Mouse (Mus musculus) brain, embryonic 14.5 days (tissue): ENCODE data around the gene Palld.

Experiments used
- CTCF ChIP-seq: fragments of 200-500 bp; IDR thresholded peaks from 2 replicates; pipeline ENCODE4 v1.5.1; 2012; ENCODE audit warnings: inconsistent platforms, mild to moderate bottlenecking, moderate library complexity, borderline replicate concordance; ENCODE audit not compliant: insufficient read depth, insufficient read length; ENCODE audit errors: extremely low read depth
- POLR2A ChIP-seq: fragments of 200-500 bp; IDR thresholded peaks from 2 replicates; pipeline ENCODE4 v1.6.1; 2012; ENCODE audit warnings: mild to moderate bottlenecking, inconsistent platforms, borderline replicate concordance; ENCODE audit not compliant: poor library complexity, insufficient read depth, insufficient read length, severe bottlenecking; ENCODE audit errors: extremely low read depth

- TF ChIP-seq POLR2A (no peak), CTCF (no peak)
Measured at GRCm38 (mm10) chr8:61569721-61570120, 332.8 kb downstream of the Palld start.
